Mouse (Mus musculus): ENCODE data around the gene Arpc3.

DNA sequence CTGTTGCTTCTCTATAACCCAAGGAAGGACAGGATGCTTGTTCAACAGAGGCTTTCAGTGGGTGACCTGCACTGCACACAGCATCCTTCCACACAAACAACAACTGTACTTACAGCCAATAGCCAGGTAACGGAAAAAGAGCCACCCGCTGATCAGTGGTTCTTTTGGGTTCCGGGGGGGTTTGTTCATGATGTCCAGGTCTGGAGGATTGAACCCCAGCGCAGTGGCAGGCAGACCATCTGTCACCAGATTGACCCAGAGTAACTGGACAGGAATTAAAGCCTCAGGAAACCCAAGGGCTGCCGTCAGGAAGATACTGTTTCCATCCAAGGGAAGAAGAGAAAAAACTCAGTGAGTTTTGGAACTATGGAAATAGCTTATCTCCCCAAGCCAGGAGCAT, 67.7 kb downstream of the Arpc3 start:
- no peak for TF ChIP-seq CTCF (IDR thresholded peaks at IDR 0.05; ENCODE audit: extremely low read depth, insufficient read depth, insufficient read length, insufficient replicate concordance)
- TF ChIP-seq POLR2A (IDR thresholded peaks at IDR 0.05; ENCODE audit: low read depth, low read length), result no peak
